Mouse (Mus musculus) liver, embryonic 14.5 days (tissue): ENCODE measurements around the gene Hps6.

Experiments
- CTCF ChIP-seq: IDR thresholded peaks from 2 replicates; pipeline ENCODE4 v1.5.1; 2016; ENCODE audit warnings: antibody characterized with exemption, low read depth, control low read depth
- EP300 ChIP-seq: IDR thresholded peaks from 2 replicates; pipeline ENCODE4 v1.6.1; 2016; ENCODE audit warnings: antibody characterized with exemption, low read depth

GRCm38 (mm10) chr19:45984379-45984778, 18.9 kb upstream of the Hps6 start:
- TF ChIP-seq CTCF (no peak), EP300 (no peak)
